Mouse (Mus musculus): ENCODE measurements around the gene Aldh1a1. TPM values are rescaled to one million over a fixed set of nuclear protein-coding genes. Genes with fewer than 3 reads are reported as not detected.

Gene Aldh1a1
- polyA plus RNA-seq (2016; fragmentation: Nextera tagmentation; extraction: Ambion mirVana), result 0.37 and 0.59 TPM in 2 replicates

- H3K4me1 ChIP-seq, result no peaks in the 10 kb centered on the region
- 78% methylated on average over 2 of the region's 2 CpGs for WGBS
- H3K27me3 ChIP-seq, result no peaks in the 10 kb centered on the region
- no peak within 1 kb of the TSS for H3K27ac ChIP-seq
- no peak for ATAC-seq (ENCODE audit: low FRiP score)
- no peak within 1 kb of the TSS for H3K9ac ChIP-seq
- H3K9me3 ChIP-seq, result no peaks in the 10 kb centered on the region
- H3K4me2 ChIP-seq, result no peak within 1 kb of the TSS
- H3K4me3 ChIP-seq (replicated peaks), result no peak within 1 kb of the TSS
- H3K36me3 ChIP-seq (replicated peaks), result no peaks in the 10 kb centered on the region
Observed at GRCm38 (mm10) chr19:20492491-20492890, at the start of gene Aldh1a1. Gene Aldh1a1 (plus strand): TSS chr19:20492715.

GRCm38 (mm10) chr19:20447807-20448206 is 44.7 kb upstream of the Aldh1a1 start:
- ATAC-seq (ENCODE audit: low FRiP score), result no peak
- Histone ChIP-seq H3K36me3 (replicated peaks) (no peaks in the 10 kb centered on the region), H3K27me3 (no peaks in the 10 kb centered on the region), H3K4me3 (replicated peaks) (no peak overlapping the region), H3K9me3 (no peaks in the 10 kb centered on the region), H3K4me2 (no peak overlapping the region), H3K9ac (no peak overlapping the region), H3K27ac (no peak overlapping the region), H3K4me1 (no peaks in the 10 kb centered on the region)
- whole genome bisulfite sequencing, result 86% methylated on average over 2 of the region's 2 CpGs

GRCm38 (mm10) chr19:20449546-20449945 is 43.0 kb upstream of the Aldh1a1 start:
- Histone ChIP-seq H3K9me3 (no peaks in the 10 kb centered on the region), H3K36me3 (replicated peaks) (no peaks in the 10 kb centered on the region), H3K27me3 (no peaks in the 10 kb centered on the region), H3K4me1 (no peaks in the 10 kb centered on the region), H3K9ac (no peak overlapping the region), H3K4me3 (replicated peaks) (no peak overlapping the region), H3K4me2 (no peak overlapping the region), H3K27ac (no peak overlapping the region)
- ATAC-seq (ENCODE audit: low FRiP score), result no peak

GRCm38 (mm10) chr19:20451045-20451444 is 41.5 kb upstream of the Aldh1a1 start:
- Histone ChIP-seq H3K27ac (no peak overlapping the region), H3K4me1 (no peaks in the 10 kb centered on the region), H3K4me3 (replicated peaks) (no peak overlapping the region), H3K9me3 (no peaks in the 10 kb centered on the region), H3K9ac (no peak overlapping the region), H3K4me2 (no peak overlapping the region), H3K36me3 (replicated peaks) (no peaks in the 10 kb centered on the region), H3K27me3 (no peaks in the 10 kb centered on the region)
- WGBS, result 85% methylated on average over 7 of the region's 7 CpGs
- no peak for ATAC-seq (ENCODE audit: low FRiP score)

- H3K27me3 ChIP-seq, result no peaks in the 10 kb centered on the region
- no peaks in the 10 kb centered on the region for H3K4me1 ChIP-seq
- 78% methylated on average over 1 of the region's 1 CpGs for WGBS
- no peak overlapping the region for H3K4me2 ChIP-seq
- no peak overlapping the region for H3K4me3 ChIP-seq (replicated peaks)
- no peak overlapping the region for H3K27ac ChIP-seq
- no peaks in the 10 kb centered on the region for H3K9me3 ChIP-seq
- no peak for ATAC-seq (ENCODE audit: low FRiP score)
- no peak overlapping the region for H3K9ac ChIP-seq
- no peaks in the 10 kb centered on the region for H3K36me3 ChIP-seq (replicated peaks)
Observed at GRCm38 (mm10) chr19:20484497-20484896, 8.0 kb upstream of the Aldh1a1 start.

- H3K9ac ChIP-seq, result no peak overlapping the region
- H3K9me3 ChIP-seq, result no peaks in the 10 kb centered on the region
- H3K4me2 ChIP-seq, result no peak overlapping the region
- ATAC-seq (ENCODE audit: low FRiP score), result no peak
- no peak overlapping the region for H3K27ac ChIP-seq
- WGBS, result 79% methylated on average over 4 of the region's 4 CpGs
- no peaks in the 10 kb centered on the region for H3K4me1 ChIP-seq
- H3K27me3 ChIP-seq, result no peaks in the 10 kb centered on the region
- no peak overlapping the region for H3K4me3 ChIP-seq (replicated peaks)
- no peaks in the 10 kb centered on the region for H3K36me3 ChIP-seq (replicated peaks)
Observed at GRCm38 (mm10) chr19:20491950-20492349, 565 bp upstream of the Aldh1a1 start.

- Histone ChIP-seq H3K36me3 (replicated peaks) (no peaks in the 10 kb centered on the region), H3K4me1 (no peaks in the 10 kb centered on the region)
- no peak for ATAC-seq (ENCODE audit: low FRiP score)
Observed at GRCm38 (mm10) chr19:20496476-20496875, 4.0 kb downstream of the Aldh1a1 start.

GRCm38 (mm10) chr19:20505359-20505758 is 12.8 kb downstream of the Aldh1a1 start:
- no peaks in the 10 kb centered on the region for H3K36me3 ChIP-seq (replicated peaks)
- H3K4me2 ChIP-seq, result no peak overlapping the region

More at GRCm38 (mm10) chr19:20496476-20496875, 4.0 kb downstream of the Aldh1a1 start:
- Histone ChIP-seq H3K9me3 (no peaks in the 10 kb centered on the region), H3K4me3 (replicated peaks) (no peak overlapping the region), H3K27me3 (no peaks in the 10 kb centered on the region), H3K9ac (no peak overlapping the region), H3K4me2 (no peak overlapping the region), H3K27ac (no peak overlapping the region)

GRCm38 (mm10) chr19:20506936-20507615 is 14.6 kb downstream of the Aldh1a1 start:
- no peaks in the 10 kb centered on the region; the same call in 1 of the 2 replicates for H3K4me1 ChIP-seq
- no peaks in the 10 kb centered on the region for H3K36me3 ChIP-seq (replicated peaks)
- H3K27ac ChIP-seq, result no peak overlapping the region
- no peak overlapping the region for H3K4me2 ChIP-seq
- no peak for ATAC-seq (ENCODE audit: low FRiP score)
- 31% methylated on average over 9 of the region's 9 CpGs for WGBS
- no peaks in the 10 kb centered on the region for H3K9me3 ChIP-seq
- H3K4me3 ChIP-seq (replicated peaks), result no peak overlapping the region
- no peak overlapping the region for H3K9ac ChIP-seq
- no peaks in the 10 kb centered on the region for H3K27me3 ChIP-seq

More at GRCm38 (mm10) chr19:20505359-20505758, 12.8 kb downstream of the Aldh1a1 start:
- Histone ChIP-seq H3K9me3 (no peaks in the 10 kb centered on the region), H3K27me3 (no peaks in the 10 kb centered on the region), H3K4me3 (replicated peaks) (no peak overlapping the region), H3K4me1 (no peaks in the 10 kb centered on the region; the same call in 1 of the 2 replicates), H3K27ac (no peak overlapping the region), H3K9ac (no peak overlapping the region)
- ATAC-seq (ENCODE audit: low FRiP score), result no peak

- Histone ChIP-seq H3K4me3 (replicated peaks) (no peak overlapping the region), H3K4me1 (no peaks in the 10 kb centered on the region; the same call in 1 of the 2 replicates), H3K4me2 (no peak overlapping the region), H3K36me3 (replicated peaks) (no peaks in the 10 kb centered on the region), H3K27ac (no peak overlapping the region), H3K27me3 (no peaks in the 10 kb centered on the region), H3K9me3 (no peaks in the 10 kb centered on the region), H3K9ac (no peak overlapping the region)
- WGBS, result 35% methylated on average over 4 of the region's 4 CpGs
- no peak for ATAC-seq (ENCODE audit: low FRiP score)
Observed at GRCm38 (mm10) chr19:20508609-20509008, 16.1 kb downstream of the Aldh1a1 start.

GRCm38 (mm10) chr19:20511971-20512370 is 19.5 kb downstream of the Aldh1a1 start:
- WGBS, result 89% methylated on average over 2 of the region's 2 CpGs
- no peak for ATAC-seq (ENCODE audit: low FRiP score)
- Histone ChIP-seq H3K9me3 (no peaks in the 10 kb centered on the region), H3K36me3 (replicated peaks) (no peaks in the 10 kb centered on the region), H3K4me1 (no peaks in the 10 kb centered on the region; the same call in 1 of the 2 replicates), H3K4me2 (no peak overlapping the region), H3K9ac (no peak overlapping the region), H3K4me3 (replicated peaks) (no peak overlapping the region), H3K27me3 (no peaks in the 10 kb centered on the region), H3K27ac (no peak overlapping the region)

GRCm38 (mm10) chr19:20513181-20513580 is 20.7 kb downstream of the Aldh1a1 start:
- Histone ChIP-seq H3K9me3 (no peaks in the 10 kb centered on the region), H3K27me3 (no peaks in the 10 kb centered on the region), H3K36me3 (replicated peaks) (no peaks in the 10 kb centered on the region), H3K9ac (no peak overlapping the region), H3K4me3 (replicated peaks) (no peak overlapping the region), H3K4me2 (no peak overlapping the region), H3K4me1 (no peaks in the 10 kb centered on the region; the same call in 1 of the 2 replicates), H3K27ac (no peak overlapping the region)
- ATAC-seq (ENCODE audit: low FRiP score), result no peak
- WGBS, result 91% methylated on average over 2 of the region's 2 CpGs

GRCm38 (mm10) chr19:20513688-20514361 is 21.3 kb downstream of the Aldh1a1 start:
- no peak overlapping the region for H3K27ac ChIP-seq
- no peak for ATAC-seq (ENCODE audit: low FRiP score)
- no peaks in the 10 kb centered on the region for H3K27me3 ChIP-seq
- WGBS, result 81% methylated on average over 6 of the region's 6 CpGs
- H3K9me3 ChIP-seq, result no peaks in the 10 kb centered on the region
- no peaks in the 10 kb centered on the region for H3K4me1 ChIP-seq
- no peak overlapping the region for H3K4me3 ChIP-seq (replicated peaks)
- no peaks in the 10 kb centered on the region for H3K36me3 ChIP-seq (replicated peaks)
- no peak overlapping the region for H3K4me2 ChIP-seq
- H3K9ac ChIP-seq, result no peak overlapping the region

Measured in forebrain, embryonic 12.5 days (tissue).